Mouse (Mus musculus): ENCODE measurements around the gene Stab2.

The Stab2 gene

GRCm38 (mm10) chr10:86890166-86890930, 117.5 kb downstream of the Stab2 start:
- no peak for DNase-seq (ENCODE audit: low spot score)

GRCm38 (mm10) chr10:86889440-86889839, 118.4 kb downstream of the Stab2 start:
- no peak for DNase-seq (ENCODE audit: low spot score)

- no peak for DNase-seq (ENCODE audit: low spot score)
These were observed 121.4 kb downstream of the Stab2 start for GRCm38 (mm10) chr10:86886434-86886833.

- DNase-seq (ENCODE audit: low spot score), result no peak
These were observed 126.4 kb downstream of the Stab2 start for GRCm38 (mm10) chr10:86881448-86881847.

GRCm38 (mm10) chr10:86880071-86880806, 127.6 kb downstream of the Stab2 start:
- DNase-seq (ENCODE audit: low spot score), result no peak

- DNase-seq (ENCODE audit: low spot score), result no peak
These were observed 129.1 kb downstream of the Stab2 start for GRCm38 (mm10) chr10:86878721-86879120.

GRCm38 (mm10) chr10:86872591-86872990, 135.2 kb downstream of the Stab2 start:
- DNase-seq (ENCODE audit: low spot score), result no peak

- DNase-seq (ENCODE audit: low spot score), result no peak
These were observed 135.7 kb downstream of the Stab2 start for GRCm38 (mm10) chr10:86872121-86872520.

GRCm38 (mm10) chr10:86863429-86863828, 144.4 kb downstream of the Stab2 start:
- no peak for DNase-seq (ENCODE audit: low spot score)

GRCm38 (mm10) chr10:86862496-86862895, 145.3 kb downstream of the Stab2 start:
- DNase-seq (ENCODE audit: low spot score), result no peak

GRCm38 (mm10) chr10:86860396-86860795, 147.4 kb downstream of the Stab2 start:
- DNase-seq (ENCODE audit: low spot score), result no peak

- DNase-seq (ENCODE audit: low spot score), result no peak
These were observed 154.4 kb downstream of the Stab2 start for GRCm38 (mm10) chr10:86853433-86853832.

- no peak for DNase-seq (ENCODE audit: low spot score)
These were observed 155.7 kb downstream of the Stab2 start for GRCm38 (mm10) chr10:86852160-86852559.

- DNase-seq (ENCODE audit: low spot score), result no peak
These were observed 158.3 kb downstream of the Stab2 start for GRCm38 (mm10) chr10:86849508-86849907.

GRCm38 (mm10) chr10:86849087-86849486, 158.7 kb downstream of the Stab2 start:
- DNase-seq (ENCODE audit: low spot score), result no peak

- DNase-seq (ENCODE audit: low spot score), result no peak
These were observed 160.8 kb downstream of the Stab2 start for GRCm38 (mm10) chr10:86846926-86847467.

GRCm38 (mm10) chr10:86842659-86843058, 165.2 kb downstream of the Stab2 start:
- no peak for DNase-seq (ENCODE audit: low spot score)

- no peak for DNase-seq (ENCODE audit: low spot score)
These were observed 169.0 kb downstream of the Stab2 start for GRCm38 (mm10) chr10:86838827-86839226.

- DNase-seq (ENCODE audit: low spot score), result no peak
These were observed 171.0 kb downstream of the Stab2 start for GRCm38 (mm10) chr10:86836784-86837183.

GRCm38 (mm10) chr10:86829515-86829914, 178.3 kb downstream of the Stab2 start:
- DNase-seq (ENCODE audit: low spot score), result no peak

- no peak for DNase-seq (ENCODE audit: low spot score)
These were observed 179.3 kb downstream of the Stab2 start for GRCm38 (mm10) chr10:86828221-86829135.

- no peak for DNase-seq (ENCODE audit: low spot score)
These were observed 180.9 kb downstream of the Stab2 start for GRCm38 (mm10) chr10:86826929-86827328.
